Mouse (Mus musculus) midbrain, postnatal 0 days (tissue): ENCODE data around the gene Arhgef17. TPM values are rescaled to one million over a fixed set of nuclear protein-coding genes. Genes with fewer than 3 reads are reported as not detected.

Experiments used
- ATAC-seq: fragments of 200-750 bp; cut with Nextera tagmentation; 2 replicates; pipeline ENCODE4 v1.8.0; 2017; ENCODE audit warnings: moderate number of reproducible peaks, mild to moderate bottlenecking, moderate TSS enrichment, moderate library complexity; ENCODE audit not compliant: low FRiP score
- DNase-seq: peaks from one replicate; pipeline ENCODE4 v3.0.0-alpha.2; 2015; ENCODE audit warnings: low spot score
- H3K27ac ChIP-seq: fragments of 300-500 bp; sonication (generic); 2 replicates; pipeline ENCODE4 v1.5.1; 2014; ENCODE audit warnings: low read depth, mild to moderate bottlenecking, low read length, mixed read lengths
- H3K27me3 ChIP-seq: fragments of 300-500 bp; sonication (generic); 2 replicates; pipeline ENCODE4 v1.6.1; 2014; ENCODE audit warnings: low read length, control low read depth, mixed read lengths; ENCODE audit not compliant: insufficient read depth
- H3K36me3 ChIP-seq: fragments of 300-500 bp; sonication (generic); 2 replicates; pipeline ENCODE4 v1.6.1; 2014; ENCODE audit warnings: low read length, control low read depth, mixed read lengths; ENCODE audit not compliant: insufficient read depth
- H3K4me1 ChIP-seq: fragments of 300-500 bp; sonication (generic); 2 replicates; pipeline ENCODE4 v1.6.1; 2014; ENCODE audit warnings: mild to moderate bottlenecking, control low read depth, antibody characterized with exemption, low read length, mixed read lengths; ENCODE audit not compliant: insufficient read depth
- H3K4me2 ChIP-seq: fragments of 300-500 bp; sonication (generic); 2 replicates; pipeline ENCODE4 v1.6.1; 2014; ENCODE audit warnings: low read depth, mild to moderate bottlenecking, low read length, mixed read lengths; ENCODE audit not compliant: poor library complexity, severe bottlenecking
- H3K4me3 ChIP-seq: fragments of 300-500 bp; sonication (generic); 2 replicates; pipeline ENCODE4 v1.5.1; 2014; ENCODE audit warnings: low read depth, mild to moderate bottlenecking, low read length, moderate library complexity
- H3K9ac ChIP-seq: fragments of 300-500 bp; sonication (generic); replicated peaks from 2 replicates; pipeline ENCODE4 v1.6.1; 2014; ENCODE audit warnings: mild to moderate bottlenecking, low read length, moderate library complexity, mixed read lengths; ENCODE audit not compliant: poor library complexity, severe bottlenecking
- H3K9me3 ChIP-seq: fragments of 300-500 bp; sonication (generic); 2 replicates; pipeline ENCODE4 v1.6.1; 2016; ENCODE audit warnings: low read length, control low read depth
- CTCF ChIP-seq: IDR thresholded peaks from 2 replicates; pipeline ENCODE4 v1.5.1; 2016; ENCODE audit warnings: antibody characterized with exemption, mild to moderate bottlenecking
- WGBS: fragments of 180-500 bp; shearing (Covaris S2); extraction: QIAGEN DNeasy Blood & Tissue Kit; methylation state at CpG from one replicate; pipeline ENCODE4 v1.1.7; 2014; 5-methylcytosine and 5-hydroxymethylcytosine counted together
- polyA plus RNA-seq: library from polyadenylated mRNA; unstranded; fragments of >200 nt; fragmentation: Nextera tagmentation; extraction: Ambion mirVana; gene quantifications from 2 replicates; pipeline ENCODE4 v1.2.1, GENCODE M21; 2015
- total RNA-seq: library from RNA; depleted of rRNA; stranded (reverse); fragments of >200 nt; gene quantifications from 2 replicates; pipeline ENCODE4 v1.2.3, GENCODE M21; 2014

Arhgef17 gene
- total and polyA plus RNA-seq, 2 experiments from 2014 or later, result 16.3 to 89.1 TPM

- H3K4me3 ChIP-seq, result no peak overlapping the region
- no peaks in the 10 kb centered on the region for H3K36me3 ChIP-seq
- no peaks in the 10 kb centered on the region for H3K9me3 ChIP-seq
- no peaks in the 10 kb centered on the region for H3K27me3 ChIP-seq
- no peaks in the 10 kb centered on the region for H3K4me1 ChIP-seq
- TF ChIP-seq CTCF, result no peak
- ATAC-seq, result no peak
- H3K4me2 ChIP-seq, result no peak overlapping the region
- no peak overlapping the region for H3K27ac ChIP-seq
- H3K9ac ChIP-seq, result no peak overlapping the region
- DNase-seq, result no peak
Observed at GRCm38 (mm10) chr7:100845026-100845400, 86.9 kb downstream of the Arhgef17 start.

- H3K9me3 ChIP-seq, result no peaks in the 10 kb centered on the region
- 62% methylated on average over 2 of the region's 2 CpGs for WGBS
- no peaks in the 10 kb centered on the region for H3K4me1 ChIP-seq
- ATAC-seq, result no peak
- no peak overlapping the region for H3K4me3 ChIP-seq
- H3K36me3 ChIP-seq, result no peaks in the 10 kb centered on the region
- no peak overlapping the region for H3K4me2 ChIP-seq
- no peaks in the 10 kb centered on the region for H3K27me3 ChIP-seq
- DNase-seq, result no peak
- no peak for TF ChIP-seq CTCF
- no peak overlapping the region for H3K27ac ChIP-seq
- H3K9ac ChIP-seq, result no peak overlapping the region
Observed at GRCm38 (mm10) chr7:100844385-100845025, 87.4 kb downstream of the Arhgef17 start.

- Histone ChIP-seq H3K36me3 (peaks cover under 1% of the 10 kb centered on the region; the same call in 1 of the 2 replicates), H3K4me2 (no peak overlapping the region), H3K4me3 (no peak overlapping the region), H3K4me1 (no peaks in the 10 kb centered on the region), H3K27ac (no peak overlapping the region), H3K9me3 (no peaks in the 10 kb centered on the region), H3K27me3 (no peaks in the 10 kb centered on the region), H3K9ac (no peak overlapping the region)
- WGBS, result 88% methylated on average over 2 of the region's 2 CpGs
- ATAC-seq (no peak), DNase-seq (no peak)
- TF ChIP-seq CTCF, result no peak
Observed at GRCm38 (mm10) chr7:100843866-100844265, 88.0 kb downstream of the Arhgef17 start.

GRCm38 (mm10) chr7:100842175-100842574, 89.7 kb downstream of the Arhgef17 start:
- 93% methylated on average over 5 of the region's 5 CpGs for WGBS
- Histone ChIP-seq H3K9me3 (no peaks in the 10 kb centered on the region), H3K36me3 (peaks cover 16% of the 10 kb centered on the region), H3K27me3 (no peaks in the 10 kb centered on the region), H3K4me3 (no peak overlapping the region), H3K4me1 (no peaks in the 10 kb centered on the region), H3K9ac (no peak overlapping the region), H3K4me2 (no peak overlapping the region), H3K27ac (no peak overlapping the region)
- ATAC-seq (no peak), DNase-seq (no peak)
- TF ChIP-seq CTCF, result no peak

- WGBS, result 90% methylated on average over 6 of the region's 6 CpGs
Observed at GRCm38 (mm10) chr7:100841608-100842007, 90.3 kb downstream of the Arhgef17 start.

GRCm38 (mm10) chr7:100840906-100841305, 91.0 kb downstream of the Arhgef17 start:
- 98% methylated on average over 1 of the region's 1 CpGs for WGBS
- ATAC-seq, result no peak
- H3K4me1 ChIP-seq, result no peaks in the 10 kb centered on the region
- no peak overlapping the region for H3K27ac ChIP-seq
- H3K4me3 ChIP-seq, result no peak overlapping the region
- no peaks in the 10 kb centered on the region for H3K9me3 ChIP-seq
- H3K4me2 ChIP-seq, result no peak overlapping the region
- H3K36me3 ChIP-seq, result peaks cover 28% of the 10 kb centered on the region
- H3K27me3 ChIP-seq, result no peaks in the 10 kb centered on the region
- TF ChIP-seq CTCF, result no peak
- DNase-seq, result no peak
- H3K9ac ChIP-seq, result no peak overlapping the region

More at GRCm38 (mm10) chr7:100841608-100842007, 90.3 kb downstream of the Arhgef17 start:
- Histone ChIP-seq H3K36me3 (peaks cover 21% of the 10 kb centered on the region), H3K9ac (no peak overlapping the region), H3K27ac (no peak overlapping the region), H3K4me3 (no peak overlapping the region), H3K27me3 (no peaks in the 10 kb centered on the region), H3K4me2 (no peak overlapping the region), H3K9me3 (no peaks in the 10 kb centered on the region), H3K4me1 (no peaks in the 10 kb centered on the region)
- DNase-seq (no peak), ATAC-seq (no peak)
- no peak for TF ChIP-seq CTCF
